Mouse (Mus musculus) left cerebral cortex, postnatal 4 days (tissue): Measurements from ENCODE around the gene Kctd7. TPM values are rescaled to one million over a fixed set of nuclear protein-coding genes. Genes with fewer than 3 reads are reported as not detected.

Source experiments
- DNase-seq: peaks from one replicate; pipeline ENCODE4 v3.0.0-alpha.2; 2022
- intact Hi-C: fragments of 180-260 bp; cut with DNase I; formaldehyde crosslinking; loops from one replicate; pipeline ENCODE4 v1.15.1; 2025
- total RNA-seq, 2 experiments: library from RNA; stranded (reverse); gene quantifications; 2 replicates each; pipeline ENCODE4 v1.2.3; 2021

Kctd7 gene
- total RNA-seq, 2 experiments from 2014 or later, result 17.3 to 19.7 TPM

DNA sequence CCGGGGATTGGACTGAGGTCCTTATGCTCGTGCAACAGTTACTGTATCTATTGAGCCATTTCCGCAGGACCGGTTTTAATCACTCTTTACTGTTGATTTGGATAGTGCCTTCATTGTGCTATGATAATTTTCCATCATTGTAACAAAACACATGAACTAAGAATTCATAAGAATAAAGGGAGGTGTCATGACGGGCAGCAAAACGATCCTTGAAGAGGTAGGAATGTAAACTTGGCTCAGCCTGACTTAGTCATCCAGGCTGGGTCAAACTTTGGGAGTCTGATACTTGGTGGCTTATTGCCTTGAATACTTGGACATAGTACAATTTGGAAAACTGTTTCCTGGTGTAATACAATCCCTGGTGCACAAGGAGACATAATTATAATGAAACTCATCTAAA, 40.7 kb downstream of the Kctd7 start:
- DNase-seq, result no peak
- intact Hi-C loops, result no loop called here

DNA sequence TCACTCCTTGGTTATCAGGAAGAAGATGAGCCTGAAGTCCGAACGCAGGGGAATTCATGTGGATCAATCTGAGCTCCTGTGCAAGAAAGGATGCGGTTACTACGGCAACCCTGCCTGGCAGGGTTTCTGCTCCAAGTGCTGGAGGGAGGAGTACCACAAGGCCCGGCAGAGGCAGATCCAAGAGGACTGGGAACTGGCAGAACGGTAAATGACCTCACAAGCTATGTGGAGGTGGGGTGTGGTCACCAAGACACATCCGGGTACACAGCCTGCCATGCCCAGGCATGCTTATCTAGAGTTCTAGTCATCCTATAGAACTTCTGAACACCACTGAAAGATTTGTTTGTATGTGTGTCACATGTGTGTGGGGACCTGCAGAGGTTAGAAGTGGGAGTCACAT, 42.7 kb downstream of the Kctd7 start:
- intact Hi-C loops, result no loop called here
- DNase-seq, result peak; percentile 27

DNA sequence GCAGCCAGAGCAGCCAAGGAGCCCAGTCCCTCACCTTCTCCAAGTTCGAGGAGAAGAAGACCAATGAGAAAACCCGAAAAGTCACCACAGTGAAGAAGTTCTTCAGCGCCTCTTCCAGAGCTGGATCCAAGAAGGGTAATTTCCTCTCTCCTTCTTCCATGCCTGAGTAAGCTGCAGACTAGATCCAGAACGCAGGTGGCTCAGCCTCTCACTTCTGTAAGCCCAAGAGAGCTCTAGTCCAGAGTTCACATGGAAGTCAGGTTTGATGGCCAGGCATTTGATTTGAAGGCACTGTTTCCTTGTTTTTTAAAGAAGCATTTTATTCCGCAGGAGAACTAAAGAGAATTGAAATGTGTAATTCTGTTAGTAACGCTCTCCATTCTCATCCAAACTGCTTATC, 46.2 kb downstream of the Kctd7 start:
- intact Hi-C loops, result no loop called here
- DNase-seq, result no peak

DNA sequence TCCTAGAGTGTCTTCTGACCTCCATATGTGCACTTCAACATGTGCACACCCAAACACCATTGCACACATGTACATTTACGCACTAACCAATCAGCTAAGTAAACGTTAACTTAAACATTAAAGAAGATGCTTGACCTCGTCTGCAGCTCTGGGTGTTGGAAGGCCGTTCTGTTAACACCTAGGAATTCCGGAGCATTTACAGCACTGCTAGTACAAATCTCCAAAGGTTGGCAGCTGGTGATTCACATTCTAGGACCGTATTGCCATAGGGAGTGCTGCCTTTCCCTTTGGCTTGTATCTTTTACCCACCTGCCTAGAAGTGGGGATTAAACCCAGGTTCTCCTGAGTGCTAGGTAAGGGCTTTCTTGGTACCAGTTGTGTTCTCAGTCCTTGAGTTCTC, 47.2 kb downstream of the Kctd7 start:
- no peak for DNase-seq
- intact Hi-C loops, result no loop called here

DNA sequence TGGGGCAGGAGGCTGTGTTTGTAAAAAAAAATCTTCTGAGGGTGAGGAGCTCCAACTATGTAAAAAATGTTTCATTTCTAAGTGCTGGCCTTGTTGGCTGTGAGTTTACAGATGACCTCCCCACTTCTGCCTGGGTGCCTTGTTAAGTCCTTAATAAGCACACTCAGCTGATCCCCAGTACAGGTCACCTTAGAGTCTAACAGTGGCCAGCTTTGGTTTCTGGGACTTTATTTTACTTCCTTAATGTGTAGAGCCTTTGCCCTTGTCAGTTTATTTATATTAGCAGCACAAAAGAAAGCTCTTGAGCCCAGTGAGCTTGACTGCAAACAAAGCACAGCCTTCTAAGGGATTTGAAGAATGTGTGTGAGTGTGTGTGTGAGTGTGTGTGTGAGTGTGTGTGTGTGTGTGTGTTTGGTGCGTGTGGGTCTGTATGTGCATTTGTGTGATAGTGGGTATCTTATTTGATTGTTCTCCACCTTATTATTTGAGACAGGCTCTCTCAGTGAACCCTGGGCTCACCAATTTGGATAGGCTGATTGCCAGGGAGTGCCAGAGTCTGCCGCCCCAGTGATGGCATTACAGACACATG, 47.8 kb downstream of the Kctd7 start:
- no peak for DNase-seq
- intact Hi-C loops, result no loop called here

DNA sequence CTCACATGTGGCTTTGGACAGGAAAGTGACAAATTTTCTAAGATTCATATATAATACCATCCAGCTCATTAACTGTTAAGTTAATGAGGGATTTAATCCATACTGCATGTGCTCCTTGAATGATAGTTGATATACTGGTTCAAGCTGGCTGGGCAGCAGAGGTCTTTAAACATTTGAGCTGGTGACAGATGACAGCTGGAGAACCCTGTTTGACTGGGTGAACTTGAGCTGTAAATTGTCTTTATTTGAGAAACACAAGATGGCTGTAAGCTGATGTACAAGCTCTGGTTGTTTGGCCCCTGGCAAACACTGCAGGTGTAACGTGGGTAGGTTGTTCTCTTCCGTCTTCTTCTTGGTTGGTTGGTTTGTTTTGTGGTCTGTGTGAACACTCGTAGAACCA, 49.1 kb downstream of the Kctd7 start:
- intact Hi-C loops, result no loop called here
- no peak for DNase-seq

DNA sequence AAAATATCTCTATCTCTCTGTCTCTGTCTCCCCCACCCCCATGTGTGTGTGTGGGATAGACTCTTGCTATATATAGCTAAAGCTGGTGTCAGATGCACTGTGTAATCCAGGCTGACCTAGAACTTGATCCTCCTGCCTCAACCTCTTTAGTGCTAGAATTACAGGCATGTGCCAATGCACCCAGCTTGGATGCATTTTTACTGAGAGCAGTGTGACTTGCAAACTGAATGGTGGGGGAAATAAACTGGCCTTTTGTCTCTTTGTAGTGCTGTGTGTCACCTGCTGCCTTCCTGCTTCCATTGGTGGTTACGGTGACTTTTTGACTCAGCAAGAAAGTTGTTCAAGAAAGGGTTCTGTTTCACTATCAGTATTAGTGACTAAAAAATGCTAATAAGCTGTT, 51.6 kb downstream of the Kctd7 start:
- intact Hi-C loops, result no loop called here
- no peak for DNase-seq

DNA sequence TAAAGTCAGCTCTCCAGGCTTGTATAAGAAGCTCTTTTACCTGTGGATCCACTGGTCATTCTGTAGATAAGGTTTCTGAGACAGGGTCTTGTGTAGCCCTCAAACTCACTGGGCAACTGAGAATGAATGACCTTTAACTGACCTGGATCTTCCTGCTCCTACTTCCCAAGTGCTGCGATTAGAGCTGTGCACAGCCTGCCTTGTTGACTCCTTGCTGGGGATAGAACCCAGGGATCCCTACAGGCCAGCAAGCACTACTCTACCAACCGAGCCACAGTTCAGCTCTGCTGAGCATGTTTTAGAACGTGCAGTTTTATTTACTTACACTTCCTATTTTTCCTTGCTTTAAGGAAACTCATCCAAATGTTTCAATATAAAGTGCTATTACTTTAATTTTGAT, 52.8 kb downstream of the Kctd7 start:
- no peak for DNase-seq
- intact Hi-C loops, result no loop called here

DNA sequence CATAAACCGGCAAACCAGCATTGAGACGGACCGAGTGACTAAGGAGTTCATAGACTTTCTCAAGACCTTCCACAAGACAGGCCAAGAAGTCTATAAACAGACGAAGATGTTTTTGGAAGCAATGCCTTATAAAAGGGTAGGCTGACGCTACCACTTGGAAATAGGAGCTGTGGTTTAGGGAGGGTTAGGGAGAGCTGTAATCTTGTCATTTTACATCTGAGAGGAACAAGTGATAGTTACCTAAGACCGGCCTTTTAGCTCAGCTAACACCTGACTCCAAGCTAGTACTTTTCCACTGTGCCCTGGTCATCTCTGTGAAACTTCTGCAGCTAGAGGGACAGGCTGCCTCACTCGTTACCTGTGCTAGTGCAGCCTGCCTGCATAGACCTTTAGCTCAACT, 53.3 kb downstream of the Kctd7 start:
- intact Hi-C loops, result no loop called here
- no peak for DNase-seq

DNA sequence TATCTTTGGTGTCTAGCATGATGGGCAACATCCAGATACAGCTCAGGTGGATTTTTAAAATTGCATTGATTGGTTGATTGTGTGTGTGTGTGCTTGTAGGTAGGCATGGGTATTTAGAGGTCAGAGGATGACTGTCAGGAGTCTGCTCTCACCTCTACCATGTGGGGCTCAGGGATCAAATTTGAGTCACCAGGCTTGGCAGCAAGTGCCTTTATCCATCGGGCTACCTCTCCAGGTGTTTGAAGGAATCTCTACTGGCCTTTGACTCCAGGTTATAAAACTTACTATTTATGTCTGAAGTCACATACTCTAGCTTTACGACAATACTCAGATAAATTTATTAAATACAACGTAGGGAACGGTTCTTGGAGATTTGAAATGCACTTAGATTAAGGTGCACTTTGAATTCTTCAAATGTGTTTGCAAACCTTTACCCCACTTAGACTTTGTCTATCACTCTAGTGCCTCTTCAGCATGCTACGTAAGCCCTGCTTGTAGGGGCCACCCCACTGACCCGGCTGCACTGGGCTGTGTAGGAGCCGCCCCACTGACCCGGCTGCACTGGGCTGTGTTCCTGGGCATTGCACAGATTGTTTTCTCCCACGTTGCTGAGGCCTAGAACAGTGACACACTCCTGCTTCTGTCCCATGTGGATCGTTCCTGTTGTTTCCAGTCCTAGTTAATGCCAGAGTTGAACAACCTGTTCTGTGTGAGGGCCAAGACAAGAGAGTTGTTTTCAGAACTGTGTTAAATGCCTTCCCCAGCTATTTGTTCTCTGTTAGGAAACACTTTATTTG, 55.8 kb downstream of the Kctd7 start:
- intact Hi-C loops, result no loop called here
- DNase-seq, result no peak

DNA sequence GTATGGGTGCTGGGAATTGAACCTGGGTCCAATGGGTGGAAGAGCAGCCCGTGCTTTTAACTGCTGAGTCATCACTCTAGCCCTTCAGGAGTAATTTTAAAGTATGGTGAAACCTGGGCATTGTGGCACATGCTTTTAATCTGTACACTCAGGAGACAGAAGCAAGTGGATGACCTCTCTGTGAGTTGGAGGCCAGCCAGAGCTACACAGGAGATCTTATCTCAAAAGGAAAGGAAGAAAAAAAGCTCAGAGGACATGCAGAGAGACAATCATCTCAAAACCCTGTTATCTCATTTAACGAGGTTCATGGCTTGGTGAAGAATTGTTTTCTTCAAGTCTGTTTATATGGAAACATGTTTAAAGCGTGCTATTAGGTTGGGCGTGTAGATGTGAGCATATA, 59.3 kb downstream of the Kctd7 start:
- intact Hi-C loops, result no loop called here
- DNase-seq, result no peak

DNA sequence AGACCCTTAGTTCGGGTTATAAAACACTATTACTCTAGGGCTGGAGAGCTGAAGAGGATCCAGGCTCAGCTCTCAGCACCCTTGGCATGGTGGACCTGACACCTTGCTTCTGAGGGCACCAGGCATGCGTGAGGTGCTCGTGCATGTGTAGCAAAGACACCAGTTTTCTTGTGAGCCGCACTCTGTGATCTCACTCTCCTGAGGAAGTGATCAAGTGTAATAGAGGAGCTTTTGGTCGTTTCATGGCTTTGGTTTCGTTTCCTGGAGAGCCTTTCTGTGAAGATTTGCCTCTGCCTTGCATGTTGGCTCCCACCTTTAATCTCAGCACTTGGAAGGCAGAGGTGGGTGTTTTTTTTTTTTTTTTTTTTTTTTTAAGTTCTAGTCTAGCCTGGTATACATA, 59.9 kb downstream of the Kctd7 start:
- no peak for DNase-seq

More for the DNA sequence above, 59.9 kb downstream of the Kctd7 start:
- intact Hi-C loops, result no loop called here

Other genes with a start within 250 kb of the Kctd7 start
- gene Zbed5, start 249.1 kb upstream of the Kctd7 start, total RNA-seq, result 10 to 100 TPM in 1 of 2 experiments, 1 to 10 TPM in 1; 9.5 to 10.8 TPM
- gene Phkg1, start 246.3 kb upstream of the Kctd7 start, total RNA-seq, result 1 to 10 TPM; 2.5 to 3.4 TPM
- 1 to 10 TPM; 2.4 to 3.6 TPM for gene Nupr1l, start 236.3 kb upstream of the Kctd7 start, total RNA-seq
- gene Vkorc1l1, start 202.9 kb upstream of the Kctd7 start, total RNA-seq, result 10 to 100 TPM; 53.8 to 55.3 TPM
- gene Gusb, start 141.8 kb upstream of the Kctd7 start, total RNA-seq, result 10 to 100 TPM; 12.2 to 12.8 TPM
- 10 to 100 TPM; 31.0 to 34.9 TPM for gene Asl, start 115.6 kb upstream of the Kctd7 start, total RNA-seq
- 10 to 100 TPM; 44.4 to 49.5 TPM for gene Crcp, start 115.6 kb upstream of the Kctd7 start, total RNA-seq
- gene Tpst1, start 71.5 kb upstream of the Kctd7 start, total RNA-seq, result 10 to 100 TPM; 33.8 to 38.2 TPM
- 10 to 100 TPM; 37.9 to 39.8 TPM for gene Rabgef1, start 26.9 kb downstream of the Kctd7 start, total RNA-seq
- 10 to 100 TPM; 29.4 to 33.6 TPM for gene Tmem248, start 72.2 kb downstream of the Kctd7 start, total RNA-seq
- 10 to 100 TPM; 37.4 to 38.3 TPM for gene Sbds, start 110.7 kb downstream of the Kctd7 start, total RNA-seq
- 10 to 100 TPM; 17.9 to 19.4 TPM for gene Tyw1, start 110.8 kb downstream of the Kctd7 start, total RNA-seq
- 100 to 1,000 TPM; 150 to 161 TPM for gene Caln1, start 224.6 kb downstream of the Kctd7 start, total RNA-seq
- gene A330070K13Rik, start 239.8 kb downstream of the Kctd7 start, total RNA-seq, result not detected